Mouse (Mus musculus): ENCODE results near the gene Taok3.

The Taok3 gene

DNA sequence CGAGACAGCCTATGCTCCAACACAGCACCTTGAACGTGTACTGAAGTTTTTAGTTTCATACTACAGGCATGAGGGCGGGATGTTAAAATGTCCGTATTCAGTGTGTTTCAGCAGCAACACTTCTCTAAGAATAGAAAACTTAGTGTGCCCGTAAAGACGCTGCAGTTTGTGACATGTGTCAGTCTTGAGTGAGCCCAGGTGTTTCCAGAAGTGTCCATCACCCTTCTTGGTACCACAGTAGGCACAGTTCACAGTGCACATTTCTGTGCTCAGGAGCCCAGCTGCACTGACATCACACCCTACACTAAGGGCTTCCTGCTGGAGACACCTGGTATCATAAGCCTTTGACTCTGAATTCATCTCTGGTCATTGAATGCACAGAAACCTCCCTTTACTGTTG is 58.6 kb downstream of the Taok3 start:
- DNase-seq (ENCODE audit: low read depth, low spot score): no peak

DNA sequence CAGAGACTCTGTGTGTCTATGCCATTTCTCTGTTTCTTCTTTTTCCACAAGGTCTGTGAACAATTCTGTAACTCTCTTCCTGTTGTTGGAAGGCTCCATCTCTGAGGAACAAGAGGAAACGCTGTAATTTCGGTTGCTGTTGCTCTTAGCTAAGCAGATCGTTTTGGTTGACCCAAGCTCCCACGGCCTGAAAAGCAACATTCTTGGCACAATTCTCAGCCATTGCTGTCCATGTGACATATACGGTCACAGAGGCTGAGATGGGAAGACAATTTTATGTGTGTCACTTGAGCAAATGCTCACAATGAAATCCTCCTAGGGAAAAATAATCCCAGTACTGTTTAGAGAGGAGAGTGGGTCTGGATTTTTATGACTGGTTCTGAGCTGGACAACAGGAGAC is 62.0 kb downstream of the Taok3 start:
- no peak for DNase-seq (ENCODE audit: low read depth, low spot score)

DNA sequence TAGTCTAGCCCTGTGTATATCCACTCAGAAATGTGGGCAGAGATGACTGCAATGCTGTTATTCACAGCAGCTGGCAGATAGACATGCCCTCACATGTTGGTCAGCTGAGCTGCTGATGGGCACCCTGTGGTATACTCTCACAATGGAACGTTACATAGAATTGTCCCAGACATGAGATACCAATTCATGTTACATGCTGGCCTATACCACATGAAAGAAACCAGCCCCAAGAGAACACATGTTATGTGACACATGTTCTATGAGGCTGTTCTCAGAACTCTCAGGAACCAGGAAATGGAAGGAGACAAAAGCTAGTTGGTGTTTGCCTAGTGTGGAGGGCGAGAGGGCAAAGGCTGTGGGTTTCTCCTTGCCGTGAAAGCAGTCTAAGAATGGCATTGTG is 62.5 kb downstream of the Taok3 start:
- no peak for DNase-seq (ENCODE audit: low read depth, low spot score)

DNA sequence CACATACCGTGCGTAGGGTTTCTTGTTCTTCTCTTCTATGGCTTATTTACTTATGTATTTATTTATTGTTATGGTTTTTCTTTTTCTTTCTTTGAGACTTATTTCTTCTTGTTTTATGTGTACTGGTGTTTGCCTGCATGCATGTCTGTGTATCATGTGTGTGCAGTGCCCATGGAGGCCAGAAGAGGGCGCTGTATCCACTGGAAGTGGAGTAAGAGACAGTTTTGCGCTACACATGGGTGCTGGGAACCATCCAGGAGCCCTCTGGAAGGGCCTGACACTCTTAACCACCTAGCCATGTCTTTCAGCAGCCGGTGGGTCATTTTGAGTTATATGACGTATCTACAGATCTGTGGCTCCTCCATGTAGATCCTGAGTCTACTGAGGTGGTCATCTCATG is 64.9 kb downstream of the Taok3 start:
- DNase-seq (ENCODE audit: low read depth, low spot score): no peak

DNA sequence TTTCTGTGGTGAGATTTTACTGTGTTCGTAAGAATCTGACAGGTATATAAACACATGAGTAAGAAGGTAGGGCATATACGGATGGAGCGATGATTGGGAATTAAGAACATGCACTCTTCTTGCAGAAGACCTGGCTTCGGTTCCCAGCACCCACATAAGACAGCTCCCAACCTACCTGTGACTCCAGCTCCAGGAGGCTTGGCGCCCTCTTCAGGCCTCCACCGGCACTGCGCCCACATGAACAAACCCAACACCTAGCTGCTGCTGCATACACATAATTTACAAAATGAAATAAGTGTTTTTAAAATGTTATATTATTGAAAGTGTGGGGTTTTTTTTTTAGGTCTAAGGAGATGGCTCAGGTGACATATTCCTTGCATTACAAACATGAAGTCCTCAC is 65.7 kb downstream of the Taok3 start:
- no peak for DNase-seq (ENCODE audit: low read depth, low spot score)

DNA sequence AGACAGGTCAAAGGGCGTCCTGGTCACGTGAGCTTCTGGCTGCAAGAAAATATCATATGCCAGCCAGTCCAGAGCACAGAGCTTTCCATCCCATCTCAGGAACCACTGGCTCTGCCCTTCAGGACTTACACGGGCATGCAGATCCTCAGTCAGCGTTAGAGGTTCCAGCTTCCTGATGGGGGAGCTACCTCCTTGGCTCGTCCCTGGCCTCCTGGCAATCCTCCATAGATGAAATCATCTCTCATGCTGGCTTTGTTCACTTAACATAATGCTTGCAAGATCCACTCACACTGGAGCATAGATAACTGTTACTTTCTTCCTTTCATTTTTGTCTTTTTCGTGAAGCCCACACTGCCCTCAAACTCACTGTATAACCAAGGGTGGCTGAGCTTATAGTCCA is 72.1 kb downstream of the Taok3 start:
- DNase-seq (ENCODE audit: low read depth, low spot score): no peak

DNA sequence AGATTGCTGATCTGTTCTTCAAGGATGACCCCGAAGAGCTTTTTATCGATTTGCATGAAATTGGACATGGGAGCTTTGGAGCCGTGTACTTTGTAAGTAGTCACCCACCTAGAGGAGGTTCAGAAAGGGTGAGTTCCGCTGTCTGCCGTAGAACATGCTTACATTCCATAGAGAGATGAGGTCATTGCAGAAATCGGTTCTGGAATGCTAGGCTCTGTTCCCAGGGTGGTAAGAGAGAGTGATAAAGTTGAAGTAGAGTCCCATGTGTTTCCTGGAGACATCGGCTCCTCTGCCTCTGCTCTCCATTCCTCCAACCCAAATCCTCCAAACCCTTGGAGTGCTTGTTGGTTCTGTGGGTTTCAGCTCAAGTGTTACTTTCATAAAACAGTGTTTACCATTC is 73.8 kb downstream of the Taok3 start:
- DNase-seq (ENCODE audit: low read depth, low spot score): no peak

DNA sequence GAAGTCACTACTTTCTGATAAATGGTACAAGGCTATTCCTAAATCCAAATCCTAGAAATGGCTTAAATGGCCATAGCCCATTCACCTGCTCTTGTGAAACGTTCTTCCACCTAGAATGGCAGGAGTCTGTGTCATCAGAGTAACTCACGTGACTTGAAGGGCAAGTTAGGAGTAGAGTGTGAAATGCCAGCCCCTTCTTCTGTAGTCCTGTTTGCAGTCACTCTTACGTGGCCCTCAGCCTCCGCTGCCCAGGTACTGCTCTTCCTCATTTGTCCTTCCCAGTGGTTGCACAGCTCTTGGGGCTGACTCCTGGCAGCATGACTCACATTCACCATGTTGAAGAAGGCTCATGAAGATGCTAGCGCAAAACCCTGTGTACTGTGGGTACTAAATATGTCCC is 74.7 kb downstream of the Taok3 start:
- DNase-seq (ENCODE audit: low read depth, low spot score): no peak

DNA sequence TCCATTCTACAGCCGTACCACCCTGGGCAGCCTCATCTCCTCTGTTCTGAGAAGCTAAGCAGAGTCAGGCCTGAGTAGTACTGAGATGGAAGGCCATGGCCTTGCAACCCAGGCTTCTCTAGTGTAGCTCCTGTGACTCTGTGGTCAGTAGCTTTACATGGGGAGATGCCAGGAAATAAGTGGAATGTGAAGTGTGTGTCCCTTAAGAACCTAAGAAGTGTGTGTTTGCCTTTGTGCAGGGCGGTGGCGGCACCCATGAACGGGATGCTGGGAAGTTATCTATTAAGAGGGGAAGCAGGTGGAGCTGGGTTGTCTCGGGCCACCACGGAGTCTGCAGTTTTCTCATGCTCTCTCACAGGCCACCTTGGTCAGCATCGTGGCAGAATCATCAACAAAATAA is 76.6 kb downstream of the Taok3 start:
- DNase-seq (ENCODE audit: low read depth, low spot score): no peak

DNA sequence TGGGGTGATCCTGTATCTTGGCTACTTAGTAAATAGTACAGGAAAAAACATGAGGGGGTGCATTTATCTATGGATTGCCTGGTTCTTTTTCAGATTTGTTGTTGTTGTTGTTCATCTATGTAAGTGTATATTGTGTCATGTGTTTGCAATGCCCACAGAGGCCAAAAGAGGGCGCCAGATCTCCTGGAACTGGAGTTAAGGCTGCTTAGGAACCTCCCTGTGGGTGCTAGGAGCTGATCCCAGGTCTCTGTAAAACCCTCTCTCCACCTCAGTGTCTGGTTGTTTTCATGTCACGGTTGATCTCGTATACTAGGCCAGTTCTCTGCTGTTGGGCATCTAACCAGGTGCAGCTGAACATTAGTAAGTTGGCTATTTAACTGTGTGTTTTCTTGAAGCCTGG is 78.5 kb downstream of the Taok3 start:
- no peak for DNase-seq (ENCODE audit: low read depth, low spot score)

DNA sequence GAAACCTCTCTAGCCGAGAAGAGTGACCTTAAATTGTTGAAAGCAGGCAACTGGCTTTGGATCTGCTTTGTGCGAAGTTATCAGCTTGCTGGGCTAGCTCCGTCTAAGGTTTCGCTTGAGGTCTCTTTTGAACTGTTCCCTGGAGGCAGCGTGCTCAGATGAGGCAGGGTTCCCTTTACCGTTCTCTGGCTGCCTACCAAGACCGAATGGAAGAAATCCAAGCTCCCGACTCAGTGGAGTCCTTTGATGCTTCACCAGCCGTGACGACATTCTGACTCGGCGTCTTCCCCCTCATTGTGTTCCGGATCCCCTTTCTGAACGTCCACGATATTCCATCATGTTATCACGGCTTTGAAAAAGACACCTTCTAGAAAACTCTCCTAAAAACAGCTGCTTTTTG is 87.4 kb downstream of the Taok3 start:
- no peak for DNase-seq (ENCODE audit: low read depth, low spot score)

DNA sequence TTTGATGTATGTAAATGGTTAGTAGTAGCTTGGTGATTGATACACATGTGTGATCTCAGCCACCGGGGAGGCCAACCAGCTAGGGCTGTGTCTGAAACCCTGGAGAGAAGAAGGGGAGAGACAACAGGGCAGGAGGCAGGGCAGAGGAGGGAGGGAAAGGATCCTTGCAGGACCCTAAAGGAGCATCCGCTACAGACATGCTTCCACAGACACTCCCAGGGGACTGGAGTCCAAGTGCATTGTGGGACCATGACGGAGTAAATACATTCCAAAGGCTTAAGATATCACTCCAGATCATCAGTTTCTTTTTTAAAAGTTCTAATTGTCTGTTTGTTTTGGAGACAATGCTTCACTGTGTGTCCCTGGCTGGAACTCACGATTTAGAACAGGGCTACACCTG is 94.1 kb downstream of the Taok3 start:
- no peak for DNase-seq (ENCODE audit: low read depth, low spot score)

DNA sequence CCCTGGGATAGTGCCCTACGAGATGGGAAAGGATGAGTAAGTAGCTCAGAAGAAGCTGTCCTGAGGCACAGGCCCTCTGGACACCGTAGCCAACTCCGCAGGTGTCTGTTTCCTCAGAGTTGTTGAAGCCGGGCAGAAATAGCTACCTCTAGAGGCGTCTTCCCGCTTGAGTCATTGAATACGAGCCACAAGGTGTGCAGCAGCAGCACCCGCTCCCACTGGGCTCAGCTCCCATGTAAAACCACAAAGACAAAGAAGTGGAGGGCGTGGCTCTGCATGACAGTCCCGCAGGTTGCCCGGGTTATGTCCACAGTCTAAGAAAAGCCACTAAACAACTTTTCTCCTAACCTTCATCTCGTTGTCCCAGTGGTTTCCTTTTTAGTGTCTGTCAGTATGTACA is 111.1 kb downstream of the Taok3 start:
- DNase-seq (ENCODE audit: low read depth, low spot score): no peak

DNA sequence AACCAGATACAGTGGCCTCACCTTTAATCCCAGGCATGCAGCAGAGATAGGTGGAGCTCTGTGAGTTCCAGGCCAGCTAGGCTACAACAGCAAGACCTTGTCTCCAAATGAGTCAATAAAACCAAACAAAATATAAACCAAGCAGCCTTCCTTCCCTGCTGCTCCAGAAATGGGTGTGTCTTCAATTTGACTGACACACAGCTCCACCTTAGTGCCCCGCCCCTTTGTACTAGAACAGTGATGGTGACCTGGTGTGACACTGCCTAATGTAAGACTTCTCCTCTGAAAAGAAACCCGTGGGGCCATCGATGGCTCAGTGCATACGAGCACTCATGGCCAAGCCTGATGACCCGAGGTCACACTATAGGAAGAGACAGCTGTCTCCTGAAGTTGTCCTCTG is 116.6 kb downstream of the Taok3 start:
- no peak for DNase-seq (ENCODE audit: low read depth, low spot score)

DNA sequence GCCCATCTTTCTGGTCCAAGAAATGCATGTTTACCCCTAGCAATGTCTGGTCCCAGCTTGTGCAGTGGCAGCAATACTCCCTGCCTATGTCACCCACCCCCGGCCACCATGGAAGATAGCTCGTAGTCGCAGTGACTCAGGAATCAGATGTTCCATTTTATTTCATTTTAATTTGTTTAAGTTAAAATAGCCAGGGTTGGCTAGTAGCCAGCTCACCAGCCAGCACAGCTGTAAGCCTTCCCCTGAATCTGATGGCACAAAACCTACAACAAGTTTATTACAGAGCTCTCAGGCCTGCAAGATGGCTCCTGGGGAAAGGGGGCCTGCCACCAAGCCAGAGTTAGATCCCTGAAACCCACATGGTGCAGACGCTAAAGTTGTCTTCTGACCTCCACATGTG is 119.2 kb downstream of the Taok3 start:
- DNase-seq (ENCODE audit: low read depth, low spot score): no peak

DNA sequence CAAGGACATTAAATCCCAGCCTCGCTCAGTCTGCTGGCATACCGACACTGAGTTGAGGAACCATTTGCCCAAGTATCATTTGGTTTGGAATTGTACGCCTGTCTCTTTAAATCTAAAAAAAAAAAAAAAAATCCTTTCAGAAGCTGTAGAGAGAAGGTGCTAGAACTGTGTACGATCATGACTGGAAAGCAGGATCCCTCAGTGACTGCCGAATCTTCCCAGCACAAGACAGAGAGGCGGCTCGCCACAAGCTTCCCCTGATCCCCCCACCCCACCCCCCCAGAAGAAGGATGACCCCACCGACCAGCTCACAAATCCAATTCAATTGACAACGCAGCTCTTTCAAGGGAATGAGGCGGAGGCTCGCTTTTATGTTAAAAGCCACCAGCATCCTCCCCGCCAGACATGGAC is 120.4 kb downstream of the Taok3 start:
- DNase-seq (ENCODE audit: low read depth, low spot score): no peak

DNA sequence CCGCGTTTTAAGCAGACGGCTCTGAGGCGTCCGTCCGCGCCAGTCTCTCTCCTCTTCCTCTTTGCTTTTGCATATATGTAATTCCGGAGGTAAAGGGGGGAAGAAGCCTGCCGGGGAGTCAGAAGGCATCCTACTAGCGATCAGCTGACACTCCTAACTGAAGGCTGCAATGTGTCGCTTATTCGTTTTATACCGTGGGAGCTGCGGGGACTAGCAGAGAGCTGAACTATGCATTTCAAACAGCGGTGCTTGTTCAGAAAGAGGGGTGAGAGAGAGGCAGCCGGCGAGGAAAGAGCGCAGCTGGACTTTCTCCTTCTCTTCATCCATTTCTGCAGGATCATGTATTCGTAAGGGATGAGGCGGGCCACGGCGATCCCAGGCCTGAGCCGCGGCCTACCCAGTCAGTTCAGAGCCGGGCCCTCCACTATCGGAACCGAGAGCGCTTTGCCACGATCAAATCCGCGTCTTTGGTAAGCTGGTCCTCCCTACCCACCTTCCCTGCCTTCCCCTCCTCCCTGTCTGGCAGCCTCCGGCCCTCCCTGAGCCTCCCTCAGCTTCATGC is 120.9 kb downstream of the Taok3 start:
- DNase-seq (ENCODE audit: low read depth, low spot score): no peak

DNA sequence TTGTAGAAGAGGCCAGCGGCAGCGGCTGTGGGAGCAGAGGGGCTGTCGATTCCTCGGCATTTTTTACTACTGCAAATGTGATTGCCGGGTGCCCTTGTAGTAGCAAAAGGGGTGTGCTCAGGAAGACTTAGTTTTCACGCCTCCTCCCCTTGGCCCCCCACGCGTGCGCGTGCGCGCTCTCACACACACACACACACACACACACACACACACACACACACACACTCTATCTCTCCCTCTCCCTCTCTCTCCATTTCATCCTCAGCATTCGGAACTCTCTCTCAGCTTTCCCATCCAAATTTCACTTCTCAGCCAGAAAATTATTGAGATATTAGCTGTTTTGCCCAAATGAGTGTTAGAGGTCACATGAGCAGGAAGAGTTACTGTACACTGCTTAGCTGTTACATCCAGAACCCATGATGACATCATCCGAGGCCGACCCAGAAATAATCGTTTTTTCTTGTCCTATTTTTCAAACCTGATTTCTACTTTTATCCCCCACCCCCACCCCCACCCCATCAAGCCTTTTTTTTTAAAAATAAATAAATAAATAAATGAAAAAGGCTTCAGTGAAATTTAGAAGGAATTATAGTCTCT is 122.1 kb downstream of the Taok3 start:
- no peak for DNase-seq (ENCODE audit: low read depth, low spot score)

DNA sequence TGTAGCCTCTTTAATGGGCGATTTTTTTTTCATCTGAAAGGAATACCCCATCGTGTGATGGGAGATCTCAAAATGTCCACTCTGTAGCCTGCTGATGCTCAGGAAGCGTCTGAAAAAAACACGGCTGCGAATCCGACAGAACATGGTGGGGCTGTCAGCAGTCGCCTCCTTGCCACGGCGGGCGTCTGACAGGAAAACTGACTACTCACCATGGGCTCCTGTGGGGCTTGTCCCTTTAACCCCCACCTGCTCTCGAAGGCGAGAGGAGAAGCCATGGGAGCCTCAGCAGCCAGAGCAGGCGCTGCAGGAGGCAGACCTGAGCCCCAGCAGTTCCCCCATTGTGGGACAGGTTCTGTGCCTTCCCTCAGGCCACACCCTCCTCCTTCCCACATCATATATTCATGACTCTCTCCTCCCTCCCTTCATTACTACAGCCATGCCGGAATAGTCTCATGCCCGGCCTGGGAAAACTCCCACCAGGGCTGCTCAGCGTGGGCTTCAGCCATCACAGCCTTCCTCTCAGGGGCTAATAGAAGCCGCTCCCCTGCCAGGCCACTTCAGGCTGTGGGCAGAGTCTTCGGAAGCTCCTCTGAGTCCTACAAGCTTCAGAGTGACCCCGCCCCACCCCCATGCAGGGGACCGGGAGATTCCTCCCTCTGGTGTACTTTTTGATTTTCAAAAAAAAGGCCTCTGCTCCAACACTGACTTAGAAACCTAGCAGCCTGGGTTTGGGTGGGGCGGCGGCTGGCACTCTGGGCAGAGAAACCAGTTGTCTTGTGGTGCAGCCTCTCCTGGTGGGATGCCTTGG is 122.9 kb downstream of the Taok3 start:
- no peak for DNase-seq (ENCODE audit: low read depth, low spot score)

DNA sequence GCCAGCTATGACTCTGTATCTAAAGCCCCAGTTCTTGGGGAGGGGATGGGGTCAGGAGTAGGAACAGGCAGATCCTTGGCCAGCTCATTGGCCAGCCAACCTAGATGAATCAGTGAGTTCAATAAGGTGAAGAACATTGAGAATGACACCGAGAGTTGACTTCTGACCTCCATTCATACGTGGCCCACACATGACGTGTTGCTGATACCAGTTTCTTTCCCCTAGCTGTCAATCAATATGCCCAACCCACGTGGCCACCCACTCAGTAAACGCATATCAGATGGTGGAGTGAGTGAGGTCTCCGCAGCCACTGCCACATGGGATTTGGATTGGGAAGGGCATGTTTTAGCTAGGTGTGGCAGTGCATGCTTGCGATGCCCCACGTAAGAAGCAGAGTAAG is 125.2 kb downstream of the Taok3 start:
- no peak for DNase-seq (ENCODE audit: low read depth, low spot score)

DNA sequence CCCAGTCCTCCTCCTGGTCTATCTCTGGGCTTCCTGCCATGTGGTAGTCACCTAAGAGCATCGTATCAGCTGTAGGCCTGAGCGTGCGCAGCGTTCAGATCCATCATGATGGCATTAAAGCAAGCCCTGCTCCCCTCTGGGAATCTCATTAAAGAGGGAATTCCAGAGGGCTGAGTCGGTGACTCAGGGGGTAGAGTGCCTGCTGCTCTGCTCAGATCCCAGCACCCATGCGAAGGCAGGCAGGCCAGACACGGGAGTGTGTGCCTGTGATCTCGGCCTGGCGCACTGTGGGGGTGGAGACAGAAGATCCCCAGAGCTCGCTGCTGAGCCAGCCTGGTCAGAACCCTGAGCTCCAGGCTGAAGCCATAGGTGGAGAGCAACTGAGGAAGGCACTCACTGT is 128.4 kb downstream of the Taok3 start:
- no peak for DNase-seq (ENCODE audit: low read depth, low spot score)

DNA sequence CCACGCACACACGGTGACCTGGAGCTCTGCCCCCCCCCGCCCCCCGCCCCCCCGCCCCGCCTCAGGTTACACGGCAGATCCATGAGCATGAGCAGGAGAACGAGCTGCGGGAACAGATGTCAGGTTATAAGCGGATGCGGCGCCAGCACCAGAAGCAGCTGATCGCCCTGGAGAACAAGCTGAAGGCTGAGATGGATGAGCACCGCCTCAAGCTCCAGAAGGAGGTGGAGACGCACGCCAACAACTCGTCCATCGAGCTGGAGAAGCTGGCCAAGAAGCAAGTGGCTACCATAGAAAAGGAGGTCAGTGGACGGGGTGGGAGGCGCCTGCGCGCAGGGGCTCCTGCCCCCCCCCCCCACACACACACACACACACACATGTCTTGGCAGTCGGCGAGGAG is 130.9 kb downstream of the Taok3 start:
- DNase-seq (ENCODE audit: low read depth, low spot score): no peak

DNA sequence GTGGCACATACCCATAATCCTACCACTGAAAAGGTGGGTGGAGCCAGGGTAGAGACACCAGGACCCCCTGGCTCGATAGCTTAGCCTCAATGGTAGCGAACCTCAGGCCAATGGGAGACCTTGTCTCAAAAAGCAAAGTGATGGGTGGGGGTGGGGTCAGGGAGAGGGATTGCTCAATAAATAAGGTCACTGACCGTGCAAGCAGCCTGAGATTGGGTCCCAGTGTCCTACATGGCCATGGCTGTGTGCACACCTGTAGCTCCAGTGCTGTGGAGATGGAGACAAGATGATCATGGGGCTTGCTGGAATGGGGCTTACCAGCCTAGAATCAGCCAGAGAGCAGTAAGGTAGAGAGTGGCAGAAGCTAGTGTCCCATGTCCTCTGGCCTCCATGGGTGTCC is 131.8 kb downstream of the Taok3 start:
- no peak for DNase-seq (ENCODE audit: low read depth, low spot score)
